Mouse (Mus musculus) neural tube, embryonic 10.5 days (tissue): ENCODE measurements around the gene Rph3al.

Experiments used
- DNase-seq: peaks from one replicate; pipeline ENCODE4 v3.0.0-alpha.2; 2017; ENCODE audit warnings: low spot score; ENCODE audit errors: extremely low spot score

The Rph3al gene

DNA sequence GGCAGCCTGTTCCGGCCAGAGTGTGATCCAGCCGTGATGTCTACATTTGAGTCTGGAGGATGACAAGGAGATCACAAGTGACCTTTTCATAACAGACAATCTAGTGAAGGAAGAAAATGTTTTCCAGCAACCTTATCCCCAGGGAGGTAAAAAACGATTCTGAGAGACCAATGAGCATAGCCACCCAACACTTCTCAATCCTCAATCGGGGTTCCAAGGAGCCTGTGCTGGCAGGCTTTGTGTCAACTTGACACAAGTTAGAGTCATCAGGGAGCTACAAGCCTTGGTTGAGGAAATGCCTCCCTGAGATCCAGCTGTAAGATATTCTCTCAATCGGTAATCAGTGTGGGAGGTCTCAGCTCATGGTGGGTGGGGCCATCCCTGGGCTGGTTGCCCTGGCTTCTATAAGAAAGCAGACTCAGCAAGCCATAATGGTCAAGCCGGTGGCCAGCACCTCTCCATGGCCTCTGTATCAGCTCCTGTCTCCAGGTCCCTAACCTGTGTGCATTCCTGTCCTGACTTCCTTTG is at the start of gene Rph3al:
Gene Rph3al (minus strand): TSS at position 51 of the 528 bp plus-strand sequence.
- no peak for DNase-seq

DNA sequence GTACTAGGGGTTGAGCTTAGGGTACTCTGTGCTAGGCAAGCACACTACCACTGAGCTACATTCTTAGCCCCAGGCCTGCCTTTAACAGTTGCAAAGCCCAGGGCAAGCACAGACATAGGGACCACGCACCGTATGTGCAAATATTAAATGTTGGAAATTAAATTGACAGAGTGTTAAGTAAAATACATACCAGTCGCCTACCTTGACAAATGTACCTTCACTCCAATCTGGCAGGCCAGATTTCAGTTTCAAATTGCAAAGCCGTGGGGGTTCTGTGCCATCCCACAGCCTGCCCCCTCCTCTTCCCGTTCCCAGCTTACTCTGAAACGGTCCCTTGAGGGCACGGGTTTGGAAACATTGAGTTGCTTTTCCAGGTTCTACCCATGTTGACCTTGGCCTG is 47.7 kb upstream of the Rph3al start:
- DNase-seq, result no peak

DNA sequence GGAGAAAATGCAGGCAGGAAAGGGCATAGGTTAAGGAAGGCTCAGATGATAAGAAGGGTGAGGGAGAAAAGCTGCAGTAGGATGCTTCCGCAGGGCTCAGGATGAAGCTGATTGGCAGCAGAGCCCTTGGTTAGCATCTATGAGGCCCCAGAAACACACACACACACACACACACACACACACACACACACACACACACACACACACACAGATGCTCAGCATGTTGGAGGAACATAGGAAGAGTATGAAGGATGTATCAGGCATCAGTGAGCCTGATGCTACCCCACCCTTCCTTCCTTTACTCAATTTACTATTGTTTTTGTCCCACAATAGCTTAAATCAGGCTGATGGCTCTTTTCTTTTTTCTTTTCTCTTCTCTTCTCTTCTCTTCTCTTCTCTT is 46.4 kb upstream of the Rph3al start:
- no peak for DNase-seq

- no peak for DNase-seq
These were observed 45.0 kb upstream of the Rph3al start for GRCm38 (mm10) chr11:75983194-75983593.

DNA sequence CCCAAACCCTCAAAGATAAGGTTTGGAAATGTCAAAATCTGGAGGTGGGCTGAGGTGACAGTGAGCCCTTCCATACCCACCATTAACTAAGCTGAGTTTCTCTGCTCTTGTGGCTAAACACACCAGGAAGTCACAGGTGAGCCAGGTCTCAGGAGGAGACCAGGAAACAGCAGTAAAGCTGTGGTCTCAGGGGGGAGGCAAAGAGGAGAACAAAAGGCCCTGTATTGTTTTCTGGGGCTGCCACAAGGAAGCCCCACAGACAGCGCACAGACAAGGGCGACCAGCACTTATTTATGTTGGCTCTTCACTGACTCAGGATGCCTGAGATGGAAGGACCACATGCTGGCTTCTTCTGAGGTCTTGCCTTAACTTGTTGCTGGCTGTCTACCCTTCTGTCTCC is 42.2 kb upstream of the Rph3al start:
- DNase-seq, result no peak

DNA sequence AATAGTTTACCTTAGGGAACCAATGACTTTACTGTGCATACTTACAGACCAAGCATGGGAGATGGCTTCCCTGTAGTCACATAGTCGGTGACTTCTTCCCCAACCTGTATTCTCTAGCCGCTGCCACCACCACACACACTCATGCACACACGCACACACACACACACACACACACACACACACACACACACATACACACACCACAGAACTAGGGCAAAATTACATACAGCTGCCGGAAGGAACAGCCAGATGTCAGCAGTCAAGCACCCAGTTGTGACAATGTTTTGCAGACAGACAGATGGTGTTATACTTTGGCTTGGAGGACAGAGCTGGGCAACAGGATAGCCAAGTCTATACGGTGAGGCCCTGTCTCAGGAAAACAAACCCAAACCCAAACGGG is 39.8 kb upstream of the Rph3al start:
- DNase-seq, result no peak

DNA sequence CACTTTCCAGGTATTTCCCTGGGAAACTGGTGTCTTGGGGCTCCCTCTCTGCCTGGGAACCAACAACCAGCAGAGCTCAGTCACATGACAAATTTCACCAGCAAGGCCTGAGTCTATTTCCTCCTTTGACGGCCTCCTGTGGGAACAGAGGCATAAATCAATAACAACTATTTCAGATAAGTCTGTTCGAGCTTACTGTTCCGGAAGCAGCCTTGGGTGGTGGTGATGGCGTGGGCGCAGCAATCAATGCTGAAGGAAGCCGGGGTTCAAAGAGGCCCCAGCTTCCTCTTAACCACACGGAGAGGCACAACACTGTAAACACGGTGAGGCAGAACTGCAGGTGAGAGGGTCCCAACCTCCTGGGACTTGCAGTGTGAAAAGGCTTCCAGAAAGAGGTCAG is 38.5 kb upstream of the Rph3al start:
- DNase-seq, result no peak

DNA sequence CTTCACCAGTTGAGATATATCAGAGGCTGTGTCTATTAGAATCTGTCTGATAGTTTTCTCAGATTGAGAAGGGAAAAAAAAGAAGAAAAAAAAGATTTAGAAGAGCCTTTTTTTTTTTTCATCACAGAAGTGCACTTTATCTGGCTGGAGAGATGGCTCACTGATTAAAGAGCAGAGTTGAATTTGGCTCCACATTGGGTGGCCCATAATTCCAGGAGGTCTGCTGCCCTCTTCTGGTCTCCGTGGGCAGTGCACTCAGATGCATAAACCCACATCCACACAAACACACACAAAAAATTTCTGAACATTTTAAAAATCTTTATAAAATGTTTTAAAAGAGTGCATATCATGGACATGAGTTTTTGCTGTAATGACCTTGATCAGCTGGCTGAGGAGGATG is 35.8 kb upstream of the Rph3al start:
- DNase-seq, result no peak

DNA sequence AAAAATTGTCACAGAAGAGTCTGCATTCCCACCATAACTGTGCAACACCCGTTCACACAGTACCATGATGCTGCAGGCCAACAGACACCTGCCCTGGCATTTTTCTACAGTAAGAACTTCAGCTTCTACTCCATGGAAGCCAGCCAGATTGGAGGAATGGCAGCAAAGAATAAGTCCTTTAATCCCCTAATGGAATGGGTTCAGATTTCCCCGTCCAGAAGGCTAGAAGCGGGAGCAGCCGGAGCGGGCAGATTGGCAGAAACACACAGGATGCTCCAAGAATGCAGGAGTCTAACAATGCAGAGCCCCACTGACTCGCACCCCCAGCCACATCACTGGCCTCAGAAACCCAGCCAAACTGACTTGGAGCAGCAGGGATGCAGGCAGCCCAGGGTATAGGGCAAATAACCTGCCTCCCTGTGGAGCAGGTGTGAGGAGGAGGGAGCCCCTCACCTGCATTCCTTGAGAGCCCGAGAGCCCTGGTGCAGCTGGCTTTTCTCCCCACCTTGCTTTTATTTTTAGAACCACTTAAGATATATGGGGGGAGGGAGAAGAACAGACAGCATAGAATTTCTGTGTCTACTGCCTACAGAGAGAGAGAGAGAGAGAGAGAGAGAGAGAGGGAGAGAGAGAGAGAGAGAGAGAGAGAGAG is 34.8 kb upstream of the Rph3al start:
- DNase-seq, result no peak

DNA sequence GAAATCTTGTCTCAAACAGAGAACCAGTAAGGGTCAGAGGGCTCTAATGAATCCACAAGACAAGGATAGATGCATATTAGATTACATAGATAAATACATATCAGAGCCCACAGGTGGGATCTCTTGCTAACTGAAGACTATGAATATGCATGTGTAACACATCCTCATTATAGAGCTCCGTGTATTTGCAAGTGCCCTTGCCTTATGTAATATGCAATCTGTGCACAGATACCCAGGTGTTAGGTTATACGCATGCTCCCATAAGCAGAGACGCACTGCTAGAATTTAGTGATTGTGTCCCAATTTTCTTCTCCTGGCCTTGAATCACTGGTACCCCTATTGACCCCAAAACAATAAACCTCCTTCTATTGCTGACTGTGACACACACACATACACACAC is 34.0 kb upstream of the Rph3al start:
- DNase-seq, result no peak

- no peak for DNase-seq
These were observed 32.4 kb upstream of the Rph3al start for GRCm38 (mm10) chr11:75970629-75971028.

- no peak for DNase-seq
These were observed 30.5 kb upstream of the Rph3al start for GRCm38 (mm10) chr11:75968761-75969160.

- DNase-seq, result peak; percentile 74
These were observed 28.5 kb upstream of the Rph3al start for GRCm38 (mm10) chr11:75966401-75967372.

DNA sequence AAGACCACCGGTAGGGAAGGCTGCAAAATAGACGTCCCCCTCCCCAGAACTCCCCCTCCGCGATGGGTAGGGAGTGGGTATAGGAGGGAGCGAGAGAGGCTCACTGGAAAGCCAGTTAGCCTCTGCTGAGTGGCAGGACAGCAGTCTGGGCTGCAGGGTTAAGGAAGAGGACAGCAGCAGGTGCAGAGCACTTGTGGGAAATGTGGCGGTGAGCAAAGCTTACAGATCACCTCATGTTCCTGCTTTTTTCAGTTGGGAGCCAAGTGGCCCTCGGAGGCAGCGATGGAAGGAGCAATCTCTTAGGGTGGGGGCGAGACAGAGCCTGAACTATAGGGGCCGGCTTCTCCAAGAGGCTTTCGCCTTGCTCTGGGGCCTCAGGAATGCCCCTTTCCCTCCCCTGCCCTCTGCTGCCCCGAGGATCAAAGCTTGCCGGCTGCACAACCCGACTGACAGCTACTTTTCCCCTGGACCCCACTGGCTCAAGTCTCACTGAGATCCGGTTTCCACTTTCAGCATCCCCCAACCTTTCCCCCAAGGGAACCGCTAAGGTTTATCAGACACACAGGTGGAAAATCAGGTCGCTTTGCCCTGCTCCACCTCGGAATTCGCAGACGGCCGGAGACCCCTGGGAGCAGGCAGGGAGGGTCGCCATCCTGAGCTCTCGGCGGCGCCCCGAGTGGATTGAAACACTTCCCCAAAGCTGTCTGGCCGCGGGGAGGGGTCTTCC is 27.6 kb upstream of the Rph3al start:
- DNase-seq, result no peak

DNA sequence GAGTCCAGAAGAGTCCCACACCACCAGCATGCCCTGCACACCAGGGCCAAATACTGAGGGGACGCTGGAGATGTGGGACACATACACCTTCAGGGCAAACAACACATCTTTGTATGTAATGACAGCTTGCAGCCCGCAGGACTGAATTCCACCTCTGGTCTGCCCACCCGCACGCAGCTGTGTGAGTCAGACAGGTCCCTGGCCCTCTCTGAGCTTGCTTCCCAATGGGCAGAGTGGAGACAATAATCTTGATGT is 26.2 kb upstream of the Rph3al start:
- no peak for DNase-seq

DNA sequence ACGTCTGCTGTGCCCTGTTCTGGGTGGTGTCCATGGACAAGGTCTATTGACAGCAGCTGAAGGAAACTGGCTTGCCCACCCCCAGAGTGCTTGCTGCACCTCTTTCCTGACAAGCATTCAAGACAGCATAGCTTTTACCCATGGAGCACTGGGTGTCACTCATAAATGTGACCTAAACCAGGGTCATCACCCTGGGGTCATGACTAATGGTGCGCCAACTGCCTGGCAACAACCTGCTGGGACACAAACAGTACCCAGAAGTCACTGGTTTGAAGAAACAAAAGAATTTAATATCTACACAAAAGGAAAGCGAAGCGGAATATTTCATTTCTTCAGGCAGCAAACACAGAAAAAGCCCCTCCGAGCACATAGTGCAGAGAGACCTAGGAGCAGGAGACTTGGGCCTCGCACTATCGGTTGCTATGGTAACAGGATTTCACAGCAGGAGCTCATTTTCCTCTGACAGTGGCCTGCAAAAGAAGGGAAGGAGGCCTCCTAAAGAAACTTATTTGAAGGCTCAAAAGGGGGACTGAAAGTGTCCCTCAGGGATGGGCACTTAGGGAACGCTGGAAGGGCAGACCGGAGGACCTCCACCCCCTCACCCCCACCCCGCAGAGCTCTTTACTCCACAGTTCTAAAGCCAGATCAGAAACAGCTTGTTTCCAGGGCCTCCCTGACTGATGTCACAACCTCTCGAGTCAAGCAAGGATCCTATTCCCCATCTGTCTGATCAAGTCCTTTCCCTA is 25.7 kb upstream of the Rph3al start:
- peak; percentile 65 for DNase-seq

DNA sequence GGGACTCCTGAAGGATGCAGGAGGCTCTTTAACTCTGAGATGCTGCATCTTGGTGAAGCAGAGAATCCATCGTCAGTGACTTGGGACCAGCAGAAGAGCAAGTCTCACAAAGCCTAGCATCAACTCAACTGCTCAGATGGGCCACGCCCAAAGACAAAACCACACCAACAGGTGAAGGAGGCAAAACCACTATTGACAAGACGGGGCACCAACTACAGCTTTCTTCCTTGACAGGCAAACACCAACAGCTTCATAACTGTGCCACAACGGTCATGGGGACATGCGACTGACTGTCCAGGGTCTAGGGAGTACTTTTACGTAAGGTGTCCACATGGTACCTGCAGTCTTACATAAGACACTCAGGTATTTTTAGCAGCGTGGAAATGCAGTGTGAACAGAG is 23.6 kb upstream of the Rph3al start:
- no peak for DNase-seq

GRCm38 (mm10) chr11:75957124-75957832 is 19.0 kb upstream of the Rph3al start:
- no peak for DNase-seq

GRCm38 (mm10) chr11:75956651-75957050 is 18.4 kb upstream of the Rph3al start:
- no peak for DNase-seq

GRCm38 (mm10) chr11:75954896-75955295 is 16.7 kb upstream of the Rph3al start:
- DNase-seq, result no peak

DNA sequence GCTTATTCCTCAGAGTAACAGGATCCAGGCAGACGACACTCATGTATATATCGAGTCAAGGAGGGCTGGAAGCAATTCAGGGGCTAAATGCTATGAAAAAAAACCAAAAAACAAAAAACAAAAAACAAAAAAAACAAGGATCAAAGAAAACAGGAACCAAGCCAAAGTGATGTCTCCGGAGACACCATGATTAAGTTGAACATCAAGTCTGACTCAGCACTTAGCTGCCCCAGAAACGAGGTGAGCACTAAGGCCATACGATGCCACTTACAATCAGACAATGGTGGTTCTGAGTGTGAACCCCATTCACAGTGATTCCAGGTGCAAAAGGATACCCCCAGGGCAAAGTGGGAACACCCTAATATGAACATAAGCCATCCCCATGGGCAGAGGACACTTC is 13.7 kb upstream of the Rph3al start:
- DNase-seq, result no peak
